Mouse (Mus musculus): ENCODE data around the gene Pdzd4.

The Pdzd4 gene

GRCm38 (mm10) chrX:73785666-73786065, 39.1 kb downstream of the Pdzd4 start:
- DNase-seq (ENCODE audit: low read depth), result no peak

GRCm38 (mm10) chrX:73782227-73782626, 42.5 kb downstream of the Pdzd4 start:
- DNase-seq (ENCODE audit: low read depth), result no peak

GRCm38 (mm10) chrX:73774802-73775483, 49.8 kb downstream of the Pdzd4 start:
- no peak for DNase-seq (ENCODE audit: low read depth)

GRCm38 (mm10) chrX:73774168-73774760, 50.5 kb downstream of the Pdzd4 start, which contains the start of gene Srpk3:
Srpk3 (plus strand) TSS chrX:73774405.
- no peak for DNase-seq (ENCODE audit: low read depth)

GRCm38 (mm10) chrX:73767267-73767666, 57.5 kb downstream of the Pdzd4 start:
- DNase-seq (ENCODE audit: low read depth), result no peak

- no peak for DNase-seq (ENCODE audit: low read depth)
Measured at GRCm38 (mm10) chrX:73765311-73765710, 59.5 kb downstream of the Pdzd4 start.

GRCm38 (mm10) chrX:73758611-73759290, 66.0 kb downstream of the Pdzd4 start:
- DNase-seq (ENCODE audit: low read depth), result no peak

- no peak for DNase-seq (ENCODE audit: low read depth)
Measured at GRCm38 (mm10) chrX:73756334-73757140, 68.2 kb downstream of the Pdzd4 start, which contains the start of gene Plxnb3. Plxnb3 (plus strand) TSS chrX:73757090.

- no peak for DNase-seq (ENCODE audit: low read depth)
Measured at GRCm38 (mm10) chrX:73748977-73749376, 75.8 kb downstream of the Pdzd4 start.

- DNase-seq (ENCODE audit: low read depth), result no peak
Measured at GRCm38 (mm10) chrX:73744774-73745481, 79.8 kb downstream of the Pdzd4 start.

Measured in fibroblast of lung, adult 2 months (primary cell).